Mouse (Mus musculus) olfactory bulb, adult 2 months (tissue): ENCODE results near the gene Cpxm2. TPM values are rescaled to one million over a fixed set of nuclear protein-coding genes. Genes with fewer than 3 reads are reported as not detected.

Experiments
- H3K27ac ChIP-seq: fragments of 200-500 bp; 2 replicates; pipeline ENCODE4 v1.5.1; 2012; ENCODE audit warnings: low read depth, low read length; ENCODE audit not compliant: insufficient read depth
- H3K4me1 ChIP-seq: fragments of 200-500 bp; 2 replicates; pipeline ENCODE4 v1.6.1; 2012; ENCODE audit warnings: low read length; ENCODE audit not compliant: control insufficient read depth, insufficient read depth
- H3K4me3 ChIP-seq: fragments of 200-500 bp; 2 replicates; pipeline ENCODE4 v1.5.1; 2012; ENCODE audit warnings: mild to moderate bottlenecking, low read depth, low read length, moderate library complexity; ENCODE audit not compliant: insufficient read depth
- CTCF ChIP-seq: fragments of 200-500 bp; IDR thresholded peaks from 2 replicates; pipeline ENCODE4 v1.5.1; 2012; ENCODE audit warnings: low read depth, mild to moderate bottlenecking, low read length, moderate library complexity; ENCODE audit not compliant: insufficient read depth
- POLR2A ChIP-seq: fragments of 200-500 bp; IDR thresholded peaks from 2 replicates; pipeline ENCODE4 v1.6.1; 2012; ENCODE audit warnings: mild to moderate bottlenecking, low read depth, low read length, moderate library complexity; ENCODE audit not compliant: insufficient read depth
- WGBS: fragments of 180-500 bp; shearing (Covaris S2); methylation state at CpG from one replicate; pipeline ENCODE4 v1.1.7; 2018; 5-methylcytosine and 5-hydroxymethylcytosine counted together
- polyA plus RNA-seq: library from polyadenylated mRNA; stranded (reverse); fragments of >200 nt; gene quantifications from 2 replicates; pipeline ENCODE4 v1.2.4, GENCODE M21; 2012; ENCODE audit warnings: low replicate concordance; ENCODE audit not compliant: missing spikeins, insufficient read depth, insufficient read length

Gene Cpxm2
- polyA plus RNA-seq, 1 experiment, result not detected

DNA sequence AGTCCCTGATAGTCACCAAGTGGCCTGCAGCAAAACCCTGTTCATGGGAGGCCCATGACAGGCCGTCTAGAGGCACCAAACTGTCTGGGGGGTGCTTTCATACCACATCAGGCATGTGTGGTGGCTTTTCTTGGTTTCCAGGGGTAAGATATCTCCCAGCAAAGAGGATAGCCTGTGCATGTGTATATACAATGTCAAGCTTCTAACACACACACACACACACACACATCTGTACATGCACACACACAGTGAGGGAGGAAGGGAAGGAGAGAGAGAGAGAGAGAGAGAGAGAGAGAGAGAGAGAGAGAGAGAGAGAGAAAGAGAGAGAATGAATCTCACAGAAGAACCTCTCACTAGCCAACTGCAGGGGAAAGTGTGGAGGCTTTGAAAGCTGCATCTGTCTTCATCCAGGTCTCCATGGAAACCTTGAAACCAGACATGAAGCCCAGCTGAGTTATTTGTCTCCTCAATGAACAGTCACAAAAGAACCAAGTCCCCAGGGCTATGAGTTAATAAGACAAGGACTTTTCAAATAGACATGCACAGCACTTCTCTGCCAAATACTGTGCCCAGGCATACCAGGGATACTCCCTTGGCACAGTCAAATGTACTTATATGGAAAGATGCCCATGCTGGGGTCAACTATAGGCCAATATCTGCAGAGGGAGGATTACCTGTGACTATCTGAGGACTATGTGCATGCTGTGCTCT is 141.4 kb downstream of the Cpxm2 start:
- no peak overlapping the region for H3K4me3 ChIP-seq
- TF ChIP-seq POLR2A, result no peak
- no peak for TF ChIP-seq CTCF
- H3K27ac ChIP-seq, result no peak overlapping the region
- H3K4me1 ChIP-seq, result no peaks in the 10 kb centered on the region
- WGBS, result 40% methylated on average over 1 of the region's 1 CpGs

DNA sequence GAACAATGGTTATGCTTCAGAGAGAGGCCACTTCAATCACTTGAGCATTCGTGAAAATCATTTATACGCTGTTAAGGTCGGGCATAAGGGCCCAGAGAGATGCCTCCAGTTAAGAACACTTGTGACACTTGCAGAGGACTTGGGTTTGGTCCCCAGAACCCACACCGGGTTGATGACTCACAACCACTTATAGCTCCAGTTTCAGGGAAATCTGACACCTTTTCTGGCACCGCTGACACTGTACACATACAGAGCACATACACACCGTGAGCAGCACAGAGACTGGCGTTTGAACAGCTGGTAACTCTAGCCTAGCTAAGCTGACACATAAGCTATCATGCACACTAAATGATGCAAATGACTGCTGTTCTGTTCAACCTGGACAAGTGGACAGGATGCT is 145.5 kb downstream of the Cpxm2 start:
- H3K4me1 ChIP-seq, result peaks cover 2% of the 10 kb centered on the region; the same call in 1 of the 2 replicates
- H3K4me3 ChIP-seq, result no peak overlapping the region
- 88% methylated on average over 7 of the region's 7 CpGs for WGBS
- no peak for TF ChIP-seq CTCF
- TF ChIP-seq POLR2A, result no peak
- H3K27ac ChIP-seq, result no peak overlapping the region

GRCm38 (mm10) chr7:132005996-132006696 is 148.4 kb downstream of the Cpxm2 start:
- Histone ChIP-seq H3K4me1 (peaks cover 2% of the 10 kb centered on the region; the same call in 1 of the 2 replicates), H3K27ac (no peak overlapping the region), H3K4me3 (no peak overlapping the region)
- TF ChIP-seq CTCF (no peak), POLR2A (no peak)
- WGBS, result 31% methylated on average over 14 of the region's 14 CpGs

GRCm38 (mm10) chr7:131992873-131993272 is 161.7 kb downstream of the Cpxm2 start:
- Histone ChIP-seq H3K4me1 (no peaks in the 10 kb centered on the region), H3K27ac (no peak overlapping the region), H3K4me3 (no peak overlapping the region)
- no peak for TF ChIP-seq POLR2A
- 73% methylated on average over 3 of the region's 3 CpGs for WGBS

GRCm38 (mm10) chr7:131992226-131992625 is 162.3 kb downstream of the Cpxm2 start:
- no peak overlapping the region for H3K4me3 ChIP-seq
- WGBS, result 77% methylated on average over 1 of the region's 1 CpGs
- H3K27ac ChIP-seq, result no peak overlapping the region
- no peaks in the 10 kb centered on the region for H3K4me1 ChIP-seq
- TF ChIP-seq CTCF (no peak), POLR2A (no peak)

GRCm38 (mm10) chr7:131989056-131989455 is 165.5 kb downstream of the Cpxm2 start:
- Histone ChIP-seq H3K4me3 (no peak overlapping the region), H3K4me1 (peaks cover 3% of the 10 kb centered on the region), H3K27ac (no peak overlapping the region)
- 62% methylated on average over 6 of the region's 6 CpGs for WGBS
- no peak for TF ChIP-seq CTCF
- TF ChIP-seq POLR2A, result no peak

Other genes starting within 250 kb of the Cpxm2 start
- gene Gpr26, start 188.3 kb downstream of the Cpxm2 start, polyA plus RNA-seq, result not detected in 2 replicates
- not detected in 2 replicates for gene Chst15, start 162.5 kb upstream of the Cpxm2 start, polyA plus RNA-seq